Mouse (Mus musculus) MEL (cell line): ENCODE measurements around the gene Cntn6. TPM values are rescaled to one million over a fixed set of nuclear protein-coding genes. Genes with fewer than 3 reads are reported as not detected.
A peak's percentile ranks its signal among the peaks of the same experiment; 100 is the strongest.

ENCODE experiments used
- DNase-seq: peaks from one replicate; pipeline ENCODE4 v3.0.0; 2011; ENCODE audit warnings: low read depth, low spot score
- H3K27ac ChIP-seq: 2 replicates; pipeline ENCODE4 v1.5.1; 2012; ENCODE audit warnings: low read depth, mild to moderate bottlenecking, control low read depth, low read length, moderate library complexity; ENCODE audit not compliant: control insufficient read depth
- H3K27me3 ChIP-seq, 2 experiments: fragments of 150-350 bp in 1 of 2; sonication (generic) in 1 of 2; 2 replicates each; pipeline ENCODE4 v1.6.1; 2012; ENCODE audit warnings: low read length in 2 of 2, mild to moderate bottlenecking in 2 of 2, improper control_type of control experiment in 1 of 2, moderate library complexity in 1 of 2; ENCODE audit not compliant: insufficient read depth in 2 of 2, control insufficient read depth in 1 of 2
- H3K36me3 ChIP-seq, 2 experiments: 2 replicates each; pipeline ENCODE4 v1.6.1; 2012 to 2014; ENCODE audit warnings: low read length in 2 of 2, improper control_type of control experiment in 1 of 2, inconsistent platforms in 1 of 2, mild to moderate bottlenecking in 1 of 2; ENCODE audit not compliant: insufficient read depth in 2 of 2, control insufficient read depth in 1 of 2
- H3K4me1 ChIP-seq, 2 experiments: fragments of 150-350 bp in 1 of 2; sonication (generic) in 1 of 2; 2 replicates each; pipeline ENCODE4 v1.6.1; 2012; ENCODE audit warnings: low read length in 2 of 2, improper control_type of control experiment in 1 of 2, mild to moderate bottlenecking in 1 of 2; ENCODE audit not compliant: insufficient read depth in 2 of 2, control insufficient read depth in 1 of 2
- H3K4me3 ChIP-seq, 2 experiments: fragments of 150-350 bp in 1 of 2; sonication (generic) in 1 of 2; 2 replicates each; pipeline ENCODE4 v1.5.1; 2012; ENCODE audit warnings: low read depth in 2 of 2, low read length in 2 of 2, mild to moderate bottlenecking in 2 of 2, moderate library complexity in 2 of 2, control low read depth in 1 of 2, improper control_type of control experiment in 1 of 2; ENCODE audit not compliant: control insufficient read depth in 1 of 2, insufficient read depth in 1 of 2
- H3K79me2 ChIP-seq: 2 replicates; pipeline ENCODE4 v1.6.1; 2012; ENCODE audit warnings: mild to moderate bottlenecking, low read length, moderate library complexity; ENCODE audit not compliant: control insufficient read depth, poor library complexity, insufficient read depth
- H3K9ac ChIP-seq: 2 replicates; pipeline ENCODE4 v1.6.1; 2012; ENCODE audit warnings: low read depth, mild to moderate bottlenecking, control low read depth, low read length, moderate library complexity; ENCODE audit not compliant: control insufficient read depth, poor library complexity, severe bottlenecking
- H3K9me3 ChIP-seq: fragments of 150-350 bp; sonication (generic); replicated peaks from 2 replicates; pipeline ENCODE4 v1.6.1; 2012; ENCODE audit warnings: mild to moderate bottlenecking, low read length, improper control_type of control experiment, moderate library complexity; ENCODE audit not compliant: insufficient read depth
- CHD2 ChIP-seq: IDR thresholded peaks from 2 replicates; pipeline ENCODE4 v1.6.1; 2011; ENCODE audit warnings: low read length, improper control_type of control experiment
- CTCF ChIP-seq, 3 experiments: IDR thresholded peaks in 2 of 3; conservative IDR thresholded peaks in 1 of 3; 2 replicates each; pipeline ENCODE4 v1.5.1; 2011 to 2012; ENCODE audit warnings: low read length in 3 of 3, low read depth in 2 of 3, mild to moderate bottlenecking in 2 of 3, improper control_type of control experiment in 1 of 3, inconsistent platforms in 1 of 3, mixed read lengths in 1 of 3, moderate library complexity in 1 of 3; ENCODE audit not compliant: control insufficient read depth in 1 of 3, insufficient read depth in 1 of 3, poor library complexity in 1 of 3, severe bottlenecking in 1 of 3
- ELF1 ChIP-seq: IDR thresholded peaks from 2 replicates; pipeline ENCODE4 v1.6.1; 2014; ENCODE audit warnings: low read depth, mild to moderate bottlenecking, inconsistent platforms, low read length, improper control_type of control experiment, moderate library complexity
- EP300 ChIP-seq, 2 experiments: IDR thresholded peaks; 2 replicates each; pipeline ENCODE4 v1.6.1; 2011; ENCODE audit warnings: improper control_type of control experiment in 2 of 2, low read length in 2 of 2, low read depth in 1 of 2, mild to moderate bottlenecking in 1 of 2
- GABPA ChIP-seq: IDR thresholded peaks from 2 replicates; pipeline ENCODE4 v1.6.1; 2012; ENCODE audit warnings: low read depth, mild to moderate bottlenecking, inconsistent platforms, low read length, improper control_type of control experiment, moderate library complexity
- HCFC1 ChIP-seq: IDR thresholded peaks from 2 replicates; pipeline ENCODE4 v1.6.1; 2012; ENCODE audit warnings: low read depth, mild to moderate bottlenecking, inconsistent platforms, low read length, improper control_type of control experiment, moderate library complexity
- MAFK ChIP-seq: IDR thresholded peaks from 2 replicates; pipeline ENCODE4 v1.6.1; 2011; ENCODE audit warnings: low read depth, mild to moderate bottlenecking, low read length, improper control_type of control experiment, borderline replicate concordance
- MAZ ChIP-seq: IDR thresholded peaks from 2 replicates; pipeline ENCODE4 v1.6.1; 2012; ENCODE audit warnings: low read depth, mild to moderate bottlenecking, inconsistent platforms, low read length, improper control_type of control experiment
- MYC ChIP-seq: IDR thresholded peaks from 2 replicates; pipeline ENCODE4 v1.6.1; 2011; ENCODE audit warnings: low read depth, mild to moderate bottlenecking, low read length, improper control_type of control experiment, moderate library complexity
- POLR2A ChIP-seq, 2 experiments: IDR thresholded peaks; 2 replicates each; pipeline ENCODE4 v1.6.1; 2011 to 2012; ENCODE audit warnings: low read length in 2 of 2, mild to moderate bottlenecking in 2 of 2, control low read depth in 1 of 2, improper control_type of control experiment in 1 of 2, low read depth in 1 of 2, moderate library complexity in 1 of 2; ENCODE audit not compliant: control insufficient read depth in 1 of 2, insufficient read depth in 1 of 2, poor library complexity in 1 of 2
- POLR2AphosphoS2 ChIP-seq: IDR thresholded peaks from 2 replicates; pipeline ENCODE4 v1.6.1; 2011; ENCODE audit warnings: low read length, improper control_type of control experiment
- RCOR1 ChIP-seq: IDR thresholded peaks from 2 replicates; pipeline ENCODE4 v1.6.1; 2012; ENCODE audit warnings: low read depth, mild to moderate bottlenecking, inconsistent platforms, low read length, improper control_type of control experiment
- TCF12 ChIP-seq: IDR thresholded peaks from 2 replicates; pipeline ENCODE4 v1.6.1; 2014; ENCODE audit warnings: low read depth, mild to moderate bottlenecking, inconsistent platforms, low read length, improper control_type of control experiment, moderate library complexity
- USF2 ChIP-seq, 2 experiments: IDR thresholded peaks; 2 replicates each; pipeline ENCODE4 v1.6.1; 2011 to 2012; ENCODE audit warnings: improper control_type of control experiment in 2 of 2, low read length in 2 of 2, borderline replicate concordance in 1 of 2, inconsistent platforms in 1 of 2, low read depth in 1 of 2, mild to moderate bottlenecking in 1 of 2; ENCODE audit not compliant: insufficient read depth in 1 of 2
- polyA plus RNA-seq, 2 experiments: library from polyadenylated mRNA; stranded (reverse) in 1 of 2; unstranded in 1 of 2; fragments of >175 nt in 1 of 2; fragments of >200 nt in 1 of 2; gene quantifications; 2 replicates each; pipeline versions ENCODE4 v1.2.1 to v1.2.4; 2012; ENCODE audit warnings: low replicate concordance in 2 of 2, low read depth in 1 of 2; ENCODE audit not compliant: insufficient read length in 2 of 2, insufficient read depth in 1 of 2, missing spikeins in 1 of 2
- total RNA-seq: library from RNA; depleted of rRNA; stranded (reverse); fragments of 300-350 nt; gene quantifications from 2 replicates; pipeline ENCODE4 v1.2.3, GENCODE M21; 2012

Cntn6 gene
- total and polyA plus RNA-seq, 3 experiments, result not detected

DNA sequence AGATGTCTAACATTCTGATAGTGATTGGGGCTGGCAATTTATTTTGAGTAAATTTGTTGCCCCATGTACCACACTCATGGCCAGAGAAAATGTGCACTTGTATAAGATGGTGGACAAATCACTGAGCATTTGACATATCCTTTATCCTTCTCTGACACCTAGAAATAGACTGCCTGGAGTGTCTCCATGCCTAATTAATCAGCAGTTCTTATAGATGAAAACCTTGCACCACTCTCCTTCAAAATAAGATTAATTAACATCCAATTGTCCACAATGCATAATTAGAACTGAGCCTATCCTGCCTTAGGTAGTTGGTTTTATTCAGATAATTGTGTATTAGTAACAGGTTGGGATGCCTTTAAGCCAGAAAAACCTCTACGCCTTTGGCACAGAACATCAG, 236.0 kb downstream of the Cntn6 start:
- H3K36me3 ChIP-seq, result no peaks in the 10 kb centered on the region
- TF ChIP-seq POLR2A (IDR thresholded peaks at IDR 0.05; ENCODE audit: control insufficient read depth in 1 of 2, insufficient read depth in 1 of 2, low read depth in 1 of 2, low read length in 2 of 2, poor library complexity in 1 of 2) (no peak), HCFC1 (no peak), CTCF (IDR thresholded peaks at IDR 0.05 in 2 of 3, conservative IDR thresholded peaks at IDR 0.05 in 1 of 3; ENCODE audit: control insufficient read depth in 1 of 3, insufficient read depth in 1 of 3, low read depth in 2 of 3, low read length in 3 of 3, poor library complexity in 1 of 3, severe bottlenecking in 1 of 3) (no peak)

DNA sequence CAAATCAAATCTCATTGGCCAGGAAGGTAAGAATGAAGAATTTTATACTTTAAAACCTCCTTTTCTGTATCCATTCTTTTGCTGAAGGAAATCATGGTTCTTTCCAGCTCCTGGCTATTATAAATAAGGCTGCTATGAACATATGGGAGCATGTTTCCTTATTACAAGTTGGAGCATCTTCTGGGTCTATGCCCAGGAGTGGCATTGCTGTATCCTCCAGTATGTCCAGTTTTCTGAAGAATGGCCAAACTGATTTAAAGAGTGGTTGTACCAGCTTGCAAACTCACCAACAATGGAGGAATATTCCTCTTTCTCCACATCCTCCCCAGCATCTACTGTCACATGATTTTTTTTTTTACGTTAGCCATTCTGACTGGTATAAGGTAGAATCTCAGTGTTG, 241.7 kb downstream of the Cntn6 start:
- Histone ChIP-seq H3K4me1 (no peaks in the 10 kb centered on the region), H3K9ac (no peak overlapping the region), H3K36me3 (no peaks in the 10 kb centered on the region), H3K9me3 (no peaks in the 10 kb centered on the region), H3K27ac (no peak overlapping the region), H3K79me2 (no peaks in the 10 kb centered on the region), H3K4me3 (no peak overlapping the region), H3K27me3 (no peaks in the 10 kb centered on the region)
- no peak for DNase-seq
- TF ChIP-seq ELF1, result no peak
- no peak for TF ChIP-seq USF2 (IDR thresholded peaks at IDR 0.05; ENCODE audit: borderline replicate concordance in 1 of 2, insufficient read depth in 1 of 2, low read depth in 1 of 2, low read length in 2 of 2)

More for the DNA sequence above, 236.0 kb downstream of the Cntn6 start:
- Histone ChIP-seq H3K9ac (no peak overlapping the region), H3K4me1 (no peaks in the 10 kb centered on the region), H3K27me3 (no peaks in the 10 kb centered on the region), H3K9me3 (no peaks in the 10 kb centered on the region), H3K4me3 (no peak overlapping the region), H3K79me2 (no peaks in the 10 kb centered on the region), H3K27ac (no peak overlapping the region)
- DNase-seq, result no peak

DNA sequence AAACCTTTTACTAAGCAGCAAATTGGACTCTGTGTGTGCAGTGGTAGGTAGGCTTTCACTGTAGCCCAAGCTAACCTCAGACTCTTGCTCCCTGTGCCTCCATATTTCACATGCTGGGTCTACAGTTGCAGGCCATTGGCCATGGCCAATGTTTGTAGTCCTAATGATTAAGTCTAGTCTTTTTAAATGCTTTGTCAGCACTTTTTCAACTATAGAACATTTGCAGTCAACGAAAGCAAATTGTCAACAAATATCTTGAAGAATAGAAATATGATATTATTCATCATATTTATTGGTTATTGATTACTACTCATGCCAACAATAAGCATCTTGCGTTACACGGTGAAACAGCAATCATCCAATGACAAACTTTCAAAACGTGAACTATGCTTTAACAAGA, 246.4 kb downstream of the Cntn6 start:
- TF ChIP-seq MAFK (0 out of 2 replicates have a peak, but pooled peaks have one; percentile 44), POLR2A (IDR thresholded peaks at IDR 0.05; ENCODE audit: control insufficient read depth in 1 of 2, insufficient read depth in 1 of 2, low read depth in 1 of 2, low read length in 2 of 2, poor library complexity in 1 of 2) (no peak)

DNA sequence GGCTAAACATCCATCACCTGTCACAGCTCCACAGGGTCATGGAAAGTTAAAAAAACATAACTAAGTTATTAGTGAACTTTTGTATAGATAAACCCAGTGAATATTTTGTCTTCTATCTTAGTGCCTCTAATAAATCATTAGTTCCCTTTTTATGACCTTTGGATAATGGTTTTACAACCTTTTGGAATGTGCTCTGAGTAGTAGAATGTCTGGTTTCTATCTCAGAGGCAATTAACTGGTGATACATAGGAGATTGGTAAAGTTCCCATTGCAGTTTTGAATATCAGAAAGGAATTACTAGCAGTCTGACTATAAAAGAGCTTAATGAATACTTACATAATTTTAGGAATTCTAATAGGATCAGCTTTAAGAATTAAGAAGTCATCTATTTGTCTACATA, 265.5 kb downstream of the Cntn6 start:
- Histone ChIP-seq H3K4me3 (no peak overlapping the region), H3K27ac (no peak overlapping the region), H3K79me2 (no peaks in the 10 kb centered on the region), H3K9me3 (no peaks in the 10 kb centered on the region), H3K36me3 (no peaks in the 10 kb centered on the region), H3K4me1 (no peaks in the 10 kb centered on the region), H3K9ac (no peak overlapping the region), H3K27me3 (no peaks in the 10 kb centered on the region)
- DNase-seq, result no peak
- no peak for TF ChIP-seq TCF12
- TF ChIP-seq MYC, result no peak
- TF ChIP-seq EP300 (IDR thresholded peaks at IDR 0.05; ENCODE audit: low read depth in 1 of 2, low read length in 2 of 2), result no peak
- TF ChIP-seq MAZ, result no peak
- TF ChIP-seq CHD2, result no peak
- TF ChIP-seq POLR2AphosphoS2, result no peak
- no peak for TF ChIP-seq RCOR1
- no peak for TF ChIP-seq GABPA

More for the DNA sequence above, 246.4 kb downstream of the Cntn6 start:
- no peak overlapping the region for H3K9ac ChIP-seq
- no peaks in the 10 kb centered on the region for H3K36me3 ChIP-seq
- no peak for DNase-seq
- no peak overlapping the region for H3K27ac ChIP-seq
- H3K27me3 ChIP-seq, result no peaks in the 10 kb centered on the region
- no peaks in the 10 kb centered on the region for H3K9me3 ChIP-seq
- no peak overlapping the region for H3K4me3 ChIP-seq
- no peaks in the 10 kb centered on the region for H3K4me1 ChIP-seq
- H3K79me2 ChIP-seq, result no peaks in the 10 kb centered on the region
